Mouse (Mus musculus) olfactory bulb, adult 2 months (tissue): ENCODE results near the gene Borcs5.

Source experiments
- CTCF ChIP-seq: fragments of 200-500 bp; IDR thresholded peaks from 2 replicates; pipeline ENCODE4 v1.5.1; 2012; ENCODE audit warnings: low read depth, mild to moderate bottlenecking, low read length, moderate library complexity; ENCODE audit not compliant: insufficient read depth
- POLR2A ChIP-seq: fragments of 200-500 bp; IDR thresholded peaks from 2 replicates; pipeline ENCODE4 v1.6.1; 2012; ENCODE audit warnings: mild to moderate bottlenecking, low read depth, low read length, moderate library complexity; ENCODE audit not compliant: insufficient read depth

DNA sequence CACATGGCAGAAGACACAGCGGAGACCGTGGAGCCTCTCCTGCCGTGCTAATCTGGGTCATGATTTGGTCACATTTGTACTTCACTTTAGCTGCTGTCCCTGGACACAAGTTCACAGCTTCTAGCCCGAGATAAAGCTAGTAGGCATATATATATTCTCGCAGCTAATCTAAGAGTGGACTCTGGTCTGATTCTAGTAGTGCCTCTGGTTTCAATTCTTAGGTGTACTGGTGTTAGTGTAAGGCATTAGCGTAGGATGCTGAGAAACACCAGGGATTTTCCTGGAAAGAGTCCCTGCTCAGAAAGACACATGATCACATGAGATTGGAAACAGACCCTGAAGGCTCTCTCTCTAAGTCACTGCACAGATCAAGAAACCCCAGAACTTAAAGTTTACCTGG is 55.2 kb downstream of the Borcs5 start:
- TF ChIP-seq CTCF = no peak
- no peak for TF ChIP-seq POLR2A
